Mouse (Mus musculus) liver, embryonic 14.5 days (tissue): Measurements from ENCODE around the gene Lsm11. TPM values are rescaled to one million over a fixed set of nuclear protein-coding genes. Genes with fewer than 3 reads are reported as not detected.
A peak's percentile ranks its signal among the peaks of the same experiment; 100 is the strongest.

ENCODE experiments used
- ATAC-seq: fragments of 200-750 bp; cut with Nextera tagmentation; 2 replicates; pipeline ENCODE4 v1.8.0; 2017; ENCODE audit warnings: moderate number of reproducible peaks, mild to moderate bottlenecking, moderate library complexity; ENCODE audit not compliant: insufficient read depth
- DNase-seq, 3 experiments: peaks; one replicate each; pipeline ENCODE4 v3.0.0-alpha.2; 2012 to 2013; ENCODE audit warnings: low read depth in 3 of 3, low spot score in 3 of 3
- H3K27ac ChIP-seq: fragments of 300-500 bp; sonication (generic); 2 replicates; pipeline ENCODE4 v1.5.1; 2014; ENCODE audit warnings: moderate library complexity, mild to moderate bottlenecking, control low read depth, inconsistent platforms
- H3K27me3 ChIP-seq: fragments of 300-500 bp; sonication (generic); 2 replicates; pipeline ENCODE4 v1.6.1; 2014; ENCODE audit warnings: mild to moderate bottlenecking, low read length, moderate library complexity; ENCODE audit not compliant: control insufficient read depth, insufficient read depth
- H3K36me3 ChIP-seq: fragments of 300-500 bp; sonication (generic); replicated peaks from 2 replicates; pipeline ENCODE4 v1.6.1; 2014; ENCODE audit warnings: low read depth; ENCODE audit not compliant: control insufficient read depth, insufficient read depth
- H3K4me1 ChIP-seq, 2 experiments: fragments of 200-500 bp in 1 of 2; fragments of 300-500 bp in 1 of 2; sonication (generic) in 1 of 2; replicated peaks; 2 replicates each; pipeline ENCODE4 v1.6.1; 2012 to 2014; ENCODE audit warnings: antibody characterized with exemption in 1 of 2, inconsistent platforms in 1 of 2, low read length in 1 of 2; ENCODE audit not compliant: control insufficient read depth in 2 of 2, insufficient read depth in 2 of 2
- H3K4me2 ChIP-seq: fragments of 300-500 bp; sonication (generic); 2 replicates; pipeline ENCODE4 v1.6.1; 2014; ENCODE audit warnings: low read depth, mild to moderate bottlenecking, control low read depth, moderate library complexity
- H3K4me3 ChIP-seq, 2 experiments: fragments of 200-500 bp in 1 of 2; fragments of 300-500 bp in 1 of 2; sonication (generic) in 1 of 2; 2 replicates each; pipeline ENCODE4 v1.5.1; 2012 to 2014; ENCODE audit warnings: low read depth in 2 of 2, low read length in 2 of 2, mild to moderate bottlenecking in 2 of 2, control low read depth in 1 of 2, inconsistent platforms in 1 of 2, moderate library complexity in 1 of 2; ENCODE audit not compliant: insufficient read depth in 1 of 2
- H3K9ac ChIP-seq: fragments of 300-500 bp; sonication (generic); replicated peaks from 2 replicates; pipeline ENCODE4 v1.6.1; 2014; ENCODE audit warnings: mild to moderate bottlenecking, control low read depth, moderate library complexity
- H3K9me3 ChIP-seq: fragments of 300-500 bp; sonication (generic); 2 replicates; pipeline ENCODE4 v1.6.1; 2016; ENCODE audit warnings: low read length, mixed read lengths; ENCODE audit not compliant: control insufficient read depth
- CTCF ChIP-seq: IDR thresholded peaks from 2 replicates; pipeline ENCODE4 v1.5.1; 2016; ENCODE audit warnings: antibody characterized with exemption, low read depth, control low read depth
- EP300 ChIP-seq: IDR thresholded peaks from 2 replicates; pipeline ENCODE4 v1.6.1; 2016; ENCODE audit warnings: antibody characterized with exemption, low read depth
- WGBS: fragments of 180-500 bp; shearing (Covaris S2); extraction: QIAGEN DNeasy Blood & Tissue Kit; methylation state at CpG from one replicate; pipeline ENCODE4 v1.1.7; 2014; ENCODE audit not compliant: insufficient replicate concordance; 5-methylcytosine and 5-hydroxymethylcytosine counted together
- polyA plus RNA-seq, 2 experiments: library from polyadenylated mRNA; depleted of rRNA in 1 of 2; stranded (reverse) in 1 of 2; unstranded in 1 of 2; fragments of >200 nt; fragmentation: Nextera tagmentation in 1 of 2; extraction: Ambion mirVana in 1 of 2; gene quantifications; 2 replicates each; pipeline versions ENCODE4 v1.2.1 to v1.2.3; 2012 to 2014

Gene Lsm11
- polyA plus RNA-seq (2012; rRNA removed) (2.5 and 2.6 TPM in 2 replicates), polyA plus RNA-seq (2014; fragmentation: Nextera tagmentation; extraction: Ambion mirVana) (3.4 TPM in 2 replicates)

- ATAC-seq (peak; percentile 92), DNase-seq (peak; percentile 81 to 86 (median 84))
- Histone ChIP-seq H3K9ac (peak within 1 kb of the TSS; percentile 79), H3K9me3 (no peaks in the 10 kb centered on the region), H3K27ac (no peak within 1 kb of the TSS), H3K27me3 (no peaks in the 10 kb centered on the region), H3K4me1 (peaks cover 5 to 8% of the 10 kb centered on the region in 2 experiments), H3K4me2 (peak within 1 kb of the TSS; percentile 99), H3K36me3 (peaks cover 5% of the 10 kb centered on the region), H3K4me3 (peak within 1 kb of the TSS; percentile 81 to 96)
- TF ChIP-seq CTCF: peak; percentile 98
- no peak for TF ChIP-seq EP300
- under 1% methylated on average over 55 of the region's 55 CpGs for WGBS
Observed at GRCm38 (mm10) chr11:45944643-45945156, at the start of gene Lsm11. Gene Lsm11 (minus strand): TSS chr11:45944935.

DNA sequence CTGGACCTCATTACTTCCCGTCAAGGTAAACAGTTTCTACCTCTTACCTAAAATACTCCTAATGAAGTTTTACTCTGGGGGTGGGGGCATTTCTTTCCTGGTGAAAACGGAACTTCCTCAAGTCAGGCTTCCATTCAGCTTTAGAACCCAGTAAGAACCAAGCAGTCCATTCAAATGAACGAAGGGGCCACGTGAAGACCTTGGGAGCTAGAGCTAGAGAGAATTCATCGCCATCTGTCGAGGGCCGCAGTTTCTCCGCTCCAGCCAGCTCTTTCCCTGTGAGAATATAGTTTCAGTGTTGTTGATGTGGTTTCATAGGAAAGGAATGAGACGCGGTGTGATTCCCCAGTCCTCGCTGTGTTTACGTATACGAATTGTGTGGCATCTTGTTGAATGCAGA is 47.4 kb upstream of the Lsm11 start:
- no peak overlapping the region for H3K4me3 ChIP-seq
- TF ChIP-seq CTCF: no peak
- no peak for TF ChIP-seq EP300
- WGBS: 50% methylated on average over 13 of the region's 13 CpGs

DNA sequence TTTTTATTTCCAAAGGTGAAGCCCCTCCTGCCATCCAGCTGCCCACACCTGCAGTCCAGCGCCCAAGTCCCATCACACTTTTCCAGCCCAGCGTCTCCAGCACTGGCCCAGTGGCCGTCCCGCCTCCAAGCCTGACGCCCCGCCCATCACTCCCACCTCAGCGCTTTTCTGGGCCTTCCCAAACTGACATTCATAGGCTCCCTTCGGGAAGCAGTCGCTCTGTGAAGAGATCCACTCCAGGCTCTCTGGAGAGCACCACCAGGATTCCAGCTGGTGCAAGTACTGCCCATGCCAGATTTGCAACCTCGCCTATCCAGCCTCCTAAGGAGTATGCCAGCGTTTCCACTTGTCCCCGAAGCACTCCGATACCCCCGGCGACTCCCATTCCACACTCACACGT is 46.9 kb upstream of the Lsm11 start:
- WGBS: 8% methylated on average over 16 of the region's 16 CpGs
- H3K27ac ChIP-seq: no peak overlapping the region
- no peaks in the 10 kb centered on the region for H3K9me3 ChIP-seq
- H3K27me3 ChIP-seq: no peaks in the 10 kb centered on the region
- H3K4me1 ChIP-seq: no peaks in the 10 kb centered on the region
- no peaks in the 10 kb centered on the region for H3K36me3 ChIP-seq
- DNase-seq (no peak), ATAC-seq (no peak)
- H3K4me2 ChIP-seq: peak overlapping the region; percentile 25; the same call in 1 of the 2 replicates
- TF ChIP-seq CTCF (no peak), EP300 (no peak)
- H3K4me3 ChIP-seq: no peak overlapping the region
- no peak overlapping the region for H3K9ac ChIP-seq

More for the DNA sequence above, 47.4 kb upstream of the Lsm11 start:
- Histone ChIP-seq H3K27me3 (no peaks in the 10 kb centered on the region), H3K27ac (no peak overlapping the region), H3K9ac (no peak overlapping the region), H3K4me1 (no peaks in the 10 kb centered on the region), H3K36me3 (no peaks in the 10 kb centered on the region), H3K4me2 (no peak overlapping the region), H3K9me3 (no peaks in the 10 kb centered on the region)
- ATAC-seq (no peak), DNase-seq (no peak)

DNA sequence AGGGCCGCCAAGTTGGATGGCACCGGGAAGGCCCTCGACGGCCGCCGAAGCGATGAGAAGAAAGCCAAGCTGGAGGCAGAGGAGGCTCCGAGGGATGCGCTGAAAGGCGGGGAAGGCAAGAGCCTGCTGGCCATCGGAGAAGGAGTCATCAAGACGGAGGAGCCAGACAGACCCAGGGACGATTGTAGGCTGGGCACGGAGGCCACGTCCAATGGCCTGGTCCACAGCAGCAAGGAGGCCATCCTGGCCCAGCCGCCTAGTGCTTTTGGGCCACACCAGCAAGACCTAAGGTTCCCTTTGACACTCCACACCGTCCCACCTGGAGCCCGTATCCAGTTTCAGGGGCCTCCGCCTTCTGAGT is 36.1 kb upstream of the Lsm11 start:
- Histone ChIP-seq H3K9ac (peak overlapping the region; percentile 47; the same call in 1 of the 2 replicates), H3K4me2 (peak overlapping the region; percentile 72), H3K27me3 (peaks cover 20% of the 10 kb centered on the region), H3K27ac (no peak overlapping the region), H3K4me3 (peak overlapping the region; percentile 50 to 56; a peak in 3 of 4 replicates), H3K9me3 (peaks cover 2% of the 10 kb centered on the region), H3K4me1 (no peaks in the 10 kb centered on the region), H3K36me3 (no peaks in the 10 kb centered on the region)
- ATAC-seq (no peak), DNase-seq (no peak)
- 44% methylated on average over 19 of the region's 19 CpGs for WGBS
- TF ChIP-seq EP300: no peak
- no peak for TF ChIP-seq CTCF

- TF ChIP-seq EP300: no peak
- TF ChIP-seq CTCF: no peak
- H3K27ac ChIP-seq: no peak within 1 kb of the TSS
- H3K4me3 ChIP-seq: peak within 1 kb of the TSS; percentile 50 to 56
- H3K36me3 ChIP-seq: no peaks in the 10 kb centered on the region
- H3K9me3 ChIP-seq: peaks cover 2% of the 10 kb centered on the region
- H3K9ac ChIP-seq: peak within 1 kb of the TSS; percentile 47
- WGBS: 12% methylated on average over 72 of the region's 115 CpGs
- peaks cover 20% of the 10 kb centered on the region for H3K27me3 ChIP-seq
- peak; percentile 73 for ATAC-seq
- H3K4me1 ChIP-seq: no peaks in the 10 kb centered on the region
- peak within 1 kb of the TSS; percentile 72 for H3K4me2 ChIP-seq
- DNase-seq: no peak
Observed at GRCm38 (mm10) chr11:45979946-45980892, 35.5 kb upstream of the Lsm11 start, which contains the start of gene Sox30. Gene Sox30 (plus strand): TSS chr11:45980310.
